Mouse (Mus musculus): Measurements from ENCODE around the gene Olfr313.

Olfr313 gene

GRCm38 (mm10) chr11:58860744-58861143 is 45.9 kb downstream of the Olfr313 start:
- no peak for DNase-seq

- peak; percentile 78 for DNase-seq
Measured at GRCm38 (mm10) chr11:58867039-58867953, 52.5 kb downstream of the Olfr313 start, which contains the start of gene 2810021J22Rik. TSS of gene 2810021J22Rik (plus strand) at chr11:58867216.

GRCm38 (mm10) chr11:58867954-58868330 is 53.1 kb downstream of the Olfr313 start:
- no peak for DNase-seq

Data from cerebellum, adult 11-12 months (tissue).